Mouse (Mus musculus) yolk sac, embryonic 10.5 days (tissue): ENCODE measurements around the gene Gm49450.
"Not testable (repeated sequence)": the region's sequence is repeated elsewhere in the genome, so short reads cannot be mapped to it uniquely, and the experiment has no call there.

Source experiments
- DNase-seq: peaks from one replicate; pipeline ENCODE4 v3.0.0-alpha.2; 2017; ENCODE audit warnings: low spot score

The Gm49450 gene

GRCm38 (mm10) chr15:98954425-98955253 lies 1.3 kb upstream of the Gm49450 start:
- no peak for DNase-seq

GRCm38 (mm10) chr15:98952751-98953400 lies 475 bp downstream of the Gm49450 start:
- DNase-seq = peak; percentile 84

- no peak for DNase-seq
These were observed 1.3 kb downstream of the Gm49450 start for GRCm38 (mm10) chr15:98952063-98952455.

GRCm38 (mm10) chr15:98951122-98952062 lies 2.0 kb downstream of the Gm49450 start:
- not testable (repeated sequence) for DNase-seq

GRCm38 (mm10) chr15:98949607-98949892 lies 3.8 kb downstream of the Gm49450 start:
- DNase-seq = no peak

- no peak for DNase-seq
These were observed 4.3 kb downstream of the Gm49450 start for GRCm38 (mm10) chr15:98948857-98949606.

GRCm38 (mm10) chr15:98948382-98948781 lies 5.0 kb downstream of the Gm49450 start:
- DNase-seq = no peak

GRCm38 (mm10) chr15:98947884-98948283 lies 5.5 kb downstream of the Gm49450 start:
- no peak for DNase-seq

- DNase-seq = no peak
These were observed 10.2 kb downstream of the Gm49450 start for GRCm38 (mm10) chr15:98943133-98943532.

- DNase-seq = no peak
These were observed 11.3 kb downstream of the Gm49450 start for GRCm38 (mm10) chr15:98942081-98942480.

GRCm38 (mm10) chr15:98941539-98941938 lies 11.8 kb downstream of the Gm49450 start:
- DNase-seq = no peak

- no peak for DNase-seq
These were observed 12.5 kb downstream of the Gm49450 start for GRCm38 (mm10) chr15:98940816-98941215.

GRCm38 (mm10) chr15:98934217-98934839 lies 19.0 kb downstream of the Gm49450 start, which contains the start of gene Tuba1b:
TSS of gene Tuba1b (minus strand) at chr15:98934565.
- peak; percentile 90 for DNase-seq

GRCm38 (mm10) chr15:98933833-98934216 lies 19.5 kb downstream of the Gm49450 start:
- DNase-seq = peak; percentile 95

- DNase-seq = peak; percentile 44
These were observed 20.2 kb downstream of the Gm49450 start for GRCm38 (mm10) chr15:98933004-98933671.

- no peak for DNase-seq
These were observed 22.4 kb downstream of the Gm49450 start for GRCm38 (mm10) chr15:98930998-98931397.

GRCm38 (mm10) chr15:98930017-98930734 lies 23.2 kb downstream of the Gm49450 start:
- DNase-seq = no peak

- DNase-seq = peak; percentile 70
These were observed 24.6 kb downstream of the Gm49450 start for GRCm38 (mm10) chr15:98928598-98929240.

- DNase-seq = no peak
These were observed 25.8 kb downstream of the Gm49450 start for GRCm38 (mm10) chr15:98927566-98927965.
